Mouse (Mus musculus) olfactory bulb, adult 2 months (tissue): ENCODE measurements around the gene Nexn.
"Not testable (repeated sequence)": the region's sequence is repeated elsewhere in the genome, so short reads cannot be mapped to it uniquely, and the experiment has no call there.

Source experiments
- CTCF ChIP-seq: fragments of 200-500 bp; IDR thresholded peaks from 2 replicates; pipeline ENCODE4 v1.5.1; 2012; ENCODE audit warnings: low read depth, mild to moderate bottlenecking, low read length, moderate library complexity; ENCODE audit not compliant: insufficient read depth
- POLR2A ChIP-seq: fragments of 200-500 bp; IDR thresholded peaks from 2 replicates; pipeline ENCODE4 v1.6.1; 2012; ENCODE audit warnings: mild to moderate bottlenecking, low read depth, low read length, moderate library complexity; ENCODE audit not compliant: insufficient read depth

DNA sequence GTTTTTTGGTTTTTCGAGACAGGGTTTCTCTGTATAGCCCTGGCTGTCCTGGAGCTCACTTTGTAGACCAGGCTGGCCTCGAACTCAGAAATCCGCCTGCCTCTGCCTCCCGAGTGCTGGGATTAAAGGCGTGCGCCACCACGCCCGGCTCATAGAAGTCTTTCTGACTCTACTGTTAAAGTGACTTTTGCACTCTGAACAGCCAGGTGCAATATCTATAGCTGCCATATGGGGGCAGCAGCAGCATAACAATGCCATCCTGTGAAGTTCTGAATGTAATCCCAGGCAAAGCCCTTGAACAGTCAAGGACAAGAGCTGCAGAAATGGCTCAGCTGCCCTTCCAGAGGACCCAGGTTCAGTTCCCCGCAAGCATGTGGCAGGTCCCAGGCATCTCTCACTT lies 6.7 kb downstream of the Nexn start:
- TF ChIP-seq CTCF, POLR2A: not testable (repeated sequence)
